Mouse (Mus musculus) liver, adult 2 months (tissue): ENCODE measurements at regions not wholly inside any gene's neighbourhood (a gene's known extent, or its start where the extent isn't known, plus 50 kb on each side); places are given as distances from the start of the nearest gene placed in this dataset.

Source experiments
- CTCF ChIP-seq: fragments of 200-500 bp; IDR thresholded peaks from 2 replicates; pipeline ENCODE4 v1.5.1; 2011; ENCODE audit warnings: low read depth, low read length, control low read depth
- POLR2A ChIP-seq: fragments of 200-500 bp; IDR thresholded peaks from 2 replicates; pipeline ENCODE4 v1.6.1; 2011; ENCODE audit warnings: low read length, control low read depth; ENCODE audit not compliant: insufficient read depth; ENCODE audit errors: extremely low read depth

DNA sequence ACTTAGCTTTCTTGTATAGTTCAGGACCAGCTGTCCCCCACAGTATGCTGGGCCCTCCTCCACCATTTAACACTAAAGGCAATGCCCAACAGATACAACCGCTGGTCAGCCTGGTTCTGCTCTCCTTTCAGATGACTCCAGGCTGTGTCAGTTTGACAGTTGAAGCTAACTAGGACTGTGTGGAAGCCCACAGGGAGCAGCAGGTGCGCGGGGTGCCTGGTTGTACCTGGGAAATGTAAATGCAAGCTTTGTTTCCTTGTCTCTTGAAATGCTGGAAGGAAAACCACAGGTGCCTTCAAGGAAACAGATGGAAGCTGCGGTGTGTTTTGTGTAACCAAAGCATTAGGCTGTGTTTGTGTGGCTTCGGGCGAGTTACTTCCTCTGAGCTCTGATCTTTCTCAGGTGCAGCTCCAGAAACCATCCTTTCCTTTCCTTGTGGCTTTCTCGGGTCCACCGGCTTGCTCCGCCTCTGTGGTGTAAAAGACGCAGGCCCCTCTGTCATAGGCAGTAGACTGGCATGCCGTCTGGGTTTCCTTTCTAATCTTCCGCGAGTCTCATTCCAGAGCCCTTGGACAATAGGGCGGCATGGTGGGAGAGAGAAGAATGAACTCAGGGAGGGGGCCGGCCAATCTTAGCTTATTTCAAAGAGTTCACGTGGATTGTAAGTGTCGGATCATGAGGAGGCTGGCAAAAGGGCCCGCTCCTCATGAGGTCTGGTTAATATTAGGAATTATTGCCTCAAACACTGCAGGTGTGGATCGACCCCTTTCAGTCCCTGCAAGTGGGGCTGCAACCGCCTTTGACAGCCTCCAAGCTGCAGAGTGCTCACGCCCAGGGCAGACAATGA, 605.5 kb upstream of the Id2 start:
- TF ChIP-seq CTCF: no peak
- no peak for TF ChIP-seq POLR2A
